Mouse (Mus musculus): Measurements from ENCODE around the gene Wnt10a. TPM values are rescaled to one million over a fixed set of nuclear protein-coding genes. Genes with fewer than 3 reads are reported as not detected.
"Not testable (repeated sequence)": the region's sequence is repeated elsewhere in the genome, so short reads cannot be mapped to it uniquely, and the experiment has no call there.

Wnt10a gene
- polyA plus RNA-seq, 1 experiment from 2014 or later, result 0.50 TPM

DNA sequence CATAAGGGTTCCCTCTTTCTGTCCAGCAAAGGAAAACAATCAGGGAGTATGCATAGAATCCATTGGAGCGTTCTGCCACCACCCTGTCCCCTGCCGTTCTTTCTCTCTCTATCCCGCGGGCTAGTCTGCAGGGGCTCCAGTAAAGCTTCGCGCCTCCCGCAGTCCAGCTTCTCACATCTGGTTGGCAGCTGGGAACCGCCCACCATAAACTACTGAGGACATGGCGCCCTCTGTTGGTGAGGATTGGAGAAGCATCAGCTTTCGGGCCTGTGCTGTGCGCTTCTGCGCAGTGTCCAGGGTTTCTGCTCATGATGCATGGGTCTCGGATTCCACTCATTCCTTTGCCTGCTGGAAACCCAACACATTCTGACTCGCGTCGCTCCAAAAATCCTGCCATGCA is 16.8 kb downstream of the Wnt10a start:
- ATAC-seq (ENCODE audit: low FRiP score, low TSS enrichment), result peak; percentile 87
- Histone ChIP-seq H3K9me3 (ENCODE audit: low read length) (no peaks in the 10 kb centered on the region), H3K36me3 (ENCODE audit: insufficient read depth, low read length) (no peaks in the 10 kb centered on the region), H3K4me2 (replicated peaks; ENCODE audit: low read depth, low read length) (peak overlapping the region; percentile 36), H3K27ac (ENCODE audit: low read length) (no peak overlapping the region), H3K4me3 (ENCODE audit: low read length) (peak overlapping the region; percentile 20), H3K27me3 (ENCODE audit: insufficient read depth, low read length) (peaks cover 73% of the 10 kb centered on the region), H3K4me1 (ENCODE audit: insufficient read depth, low read length) (peaks cover 31% of the 10 kb centered on the region), H3K9ac (replicated peaks; ENCODE audit: low read length) (no peak overlapping the region)
- WGBS, result under 1% methylated on average over 16 of the region's 16 CpGs

GRCm38 (mm10) chr1:74809007-74809406 is 17.7 kb downstream of the Wnt10a start:
- H3K27me3 ChIP-seq (ENCODE audit: insufficient read depth, low read length), result peaks cover 64% of the 10 kb centered on the region
- no peaks in the 10 kb centered on the region for H3K36me3 ChIP-seq (ENCODE audit: insufficient read depth, low read length)
- WGBS, result 53% methylated on average over 10 of the region's 10 CpGs
- peaks cover 25% of the 10 kb centered on the region for H3K4me1 ChIP-seq (ENCODE audit: insufficient read depth, low read length)
- no peak overlapping the region for H3K9ac ChIP-seq (replicated peaks; ENCODE audit: low read length)
- H3K9me3 ChIP-seq (ENCODE audit: low read length), result no peaks in the 10 kb centered on the region
- H3K4me2 ChIP-seq (replicated peaks; ENCODE audit: low read depth, low read length), result no peak overlapping the region
- no peak for ATAC-seq (ENCODE audit: low FRiP score, low TSS enrichment)
- H3K4me3 ChIP-seq (ENCODE audit: low read length), result no peak overlapping the region
- H3K27ac ChIP-seq (ENCODE audit: low read length), result no peak overlapping the region

DNA sequence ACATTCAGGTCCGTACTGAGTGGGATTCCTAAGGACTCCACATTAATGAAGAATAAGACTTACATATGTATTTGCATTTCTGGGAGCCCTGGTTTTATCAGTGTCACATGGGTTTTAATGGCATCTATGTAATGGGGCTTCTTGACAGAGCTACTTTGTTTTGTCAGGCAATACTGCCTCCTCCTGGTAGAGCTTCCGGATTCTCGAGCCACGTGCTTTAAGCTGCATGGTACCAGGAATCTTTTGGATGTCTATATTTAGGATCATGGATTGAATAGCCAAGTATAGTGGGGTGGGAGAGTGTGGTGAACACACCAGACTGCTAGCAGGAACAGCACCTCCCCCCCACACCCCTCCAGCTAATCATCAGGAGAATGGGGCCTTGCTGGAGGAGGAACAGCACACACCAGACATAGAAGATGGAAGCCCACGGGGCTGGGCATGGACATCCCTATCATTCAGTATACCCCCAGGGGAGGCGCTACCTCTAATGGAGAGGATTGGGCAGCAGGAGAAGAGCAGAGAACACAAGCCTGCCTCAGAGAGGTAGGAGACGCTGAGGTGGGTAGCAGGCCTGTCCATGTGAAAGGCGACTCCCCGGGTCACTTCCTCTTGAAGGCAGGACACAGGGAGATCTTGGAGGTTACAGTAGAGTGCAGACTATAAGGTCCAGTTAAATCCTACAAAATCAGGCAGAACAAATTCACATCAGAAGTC is 23.8 kb downstream of the Wnt10a start:
- no peak overlapping the region for H3K4me2 ChIP-seq (replicated peaks; ENCODE audit: low read depth, low read length)
- no peaks in the 10 kb centered on the region for H3K36me3 ChIP-seq (ENCODE audit: insufficient read depth, low read length)
- peaks cover 9% of the 10 kb centered on the region for H3K27me3 ChIP-seq (ENCODE audit: insufficient read depth, low read length)
- H3K9me3 ChIP-seq (ENCODE audit: low read length), result no peaks in the 10 kb centered on the region
- H3K27ac ChIP-seq (ENCODE audit: low read length), result no peak overlapping the region
- H3K9ac ChIP-seq (replicated peaks; ENCODE audit: low read length), result no peak overlapping the region
- H3K4me3 ChIP-seq (ENCODE audit: low read length), result no peak overlapping the region
- H3K4me1 ChIP-seq (ENCODE audit: insufficient read depth, low read length), result peaks cover 10% of the 10 kb centered on the region; the same call in 1 of the 2 replicates
- ATAC-seq (ENCODE audit: low FRiP score, low TSS enrichment), result no peak
- 70% methylated on average over 9 of the region's 9 CpGs for WGBS

GRCm38 (mm10) chr1:74815965-74816364 is 24.6 kb downstream of the Wnt10a start:
- not testable (repeated sequence) for H3K4me2 ChIP-seq (replicated peaks; ENCODE audit: low read depth, low read length); H3K9ac ChIP-seq (replicated peaks; ENCODE audit: low read length); H3K36me3 ChIP-seq (ENCODE audit: insufficient read depth, low read length); ATAC-seq (ENCODE audit: low FRiP score, low TSS enrichment); H3K9me3 ChIP-seq (ENCODE audit: low read length); H3K4me1 ChIP-seq (ENCODE audit: insufficient read depth, low read length); H3K27me3 ChIP-seq (ENCODE audit: insufficient read depth, low read length); H3K27ac ChIP-seq (ENCODE audit: low read length); H3K4me3 ChIP-seq (ENCODE audit: low read length)
- WGBS, result 74% methylated on average over 6 of the region's 6 CpGs

- WGBS, result 3% methylated on average over 38 of the region's 38 CpGs
Observed at GRCm38 (mm10) chr1:74816612-74817199, 25.4 kb downstream of the Wnt10a start.

DNA sequence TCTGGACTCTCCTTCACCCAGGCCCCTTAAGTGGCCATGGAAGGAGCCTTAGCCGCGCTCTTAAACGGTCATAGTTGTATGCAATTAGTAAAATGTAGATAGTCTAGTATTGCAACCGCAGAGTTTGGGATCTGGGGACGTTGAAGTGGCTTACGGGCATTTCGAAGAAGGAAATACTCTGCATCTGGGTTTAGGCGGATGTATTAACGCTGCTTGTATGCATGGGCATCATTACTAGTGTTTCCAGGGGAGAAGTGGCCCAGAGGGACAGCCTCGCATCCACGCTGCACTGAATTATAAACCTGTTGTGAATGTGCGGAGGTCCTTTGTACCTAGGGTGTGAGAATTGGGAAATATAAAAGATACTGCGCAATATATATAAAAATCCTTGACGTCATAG is 25.9 kb downstream of the Wnt10a start:
- H3K4me3 ChIP-seq (ENCODE audit: low read length), result peak overlapping the region; percentile 71
- no peaks in the 10 kb centered on the region for H3K27me3 ChIP-seq (ENCODE audit: insufficient read depth, low read length)
- H3K9ac ChIP-seq (replicated peaks; ENCODE audit: low read length), result peak overlapping the region; percentile 87
- ATAC-seq (ENCODE audit: low FRiP score, low TSS enrichment), result peak; percentile 8; the same call in 1 of the 2 replicates
- WGBS, result 11% methylated on average over 14 of the region's 14 CpGs
- no peaks in the 10 kb centered on the region for H3K9me3 ChIP-seq (ENCODE audit: low read length)
- H3K27ac ChIP-seq (ENCODE audit: low read length), result peak overlapping the region; percentile 86
- no peaks in the 10 kb centered on the region for H3K36me3 ChIP-seq (ENCODE audit: insufficient read depth, low read length)
- peak overlapping the region; percentile 60 for H3K4me2 ChIP-seq (replicated peaks; ENCODE audit: low read depth, low read length)
- peaks cover 10% of the 10 kb centered on the region; the same call in 1 of the 2 replicates for H3K4me1 ChIP-seq (ENCODE audit: insufficient read depth, low read length)

More at GRCm38 (mm10) chr1:74816612-74817199, 25.4 kb downstream of the Wnt10a start:
- peak overlapping the region; percentile 60 for H3K4me2 ChIP-seq (replicated peaks; ENCODE audit: low read depth, low read length)
- peaks cover 1% of the 10 kb centered on the region; the same call in 1 of the 2 replicates for H3K27me3 ChIP-seq (ENCODE audit: insufficient read depth, low read length)
- H3K9me3 ChIP-seq (ENCODE audit: low read length), result no peaks in the 10 kb centered on the region
- peak overlapping the region; percentile 87 for H3K9ac ChIP-seq (replicated peaks; ENCODE audit: low read length)
- no peaks in the 10 kb centered on the region for H3K36me3 ChIP-seq (ENCODE audit: insufficient read depth, low read length)
- peak overlapping the region; percentile 71 for H3K4me3 ChIP-seq (ENCODE audit: low read length)
- peaks cover 10% of the 10 kb centered on the region; the same call in 1 of the 2 replicates for H3K4me1 ChIP-seq (ENCODE audit: insufficient read depth, low read length)
- ATAC-seq (ENCODE audit: low FRiP score, low TSS enrichment), result peak; percentile 90
- peak overlapping the region; percentile 86 for H3K27ac ChIP-seq (ENCODE audit: low read length)

- Histone ChIP-seq H3K4me2 (replicated peaks; ENCODE audit: low read depth, low read length) (no peak overlapping the region), H3K27me3 (ENCODE audit: insufficient read depth, low read length) (no peaks in the 10 kb centered on the region), H3K4me3 (ENCODE audit: low read length) (no peak overlapping the region), H3K9ac (replicated peaks; ENCODE audit: low read length) (no peak overlapping the region), H3K9me3 (ENCODE audit: low read length) (no peaks in the 10 kb centered on the region), H3K4me1 (ENCODE audit: insufficient read depth, low read length) (peaks cover 10% of the 10 kb centered on the region; the same call in 1 of the 2 replicates), H3K36me3 (ENCODE audit: insufficient read depth, low read length) (no peaks in the 10 kb centered on the region), H3K27ac (ENCODE audit: low read length) (no peak overlapping the region)
- ATAC-seq (ENCODE audit: low FRiP score, low TSS enrichment), result no peak
- 100% methylated on average over 1 of the region's 1 CpGs for WGBS
Observed at GRCm38 (mm10) chr1:74818509-74818908, 27.2 kb downstream of the Wnt10a start.

DNA sequence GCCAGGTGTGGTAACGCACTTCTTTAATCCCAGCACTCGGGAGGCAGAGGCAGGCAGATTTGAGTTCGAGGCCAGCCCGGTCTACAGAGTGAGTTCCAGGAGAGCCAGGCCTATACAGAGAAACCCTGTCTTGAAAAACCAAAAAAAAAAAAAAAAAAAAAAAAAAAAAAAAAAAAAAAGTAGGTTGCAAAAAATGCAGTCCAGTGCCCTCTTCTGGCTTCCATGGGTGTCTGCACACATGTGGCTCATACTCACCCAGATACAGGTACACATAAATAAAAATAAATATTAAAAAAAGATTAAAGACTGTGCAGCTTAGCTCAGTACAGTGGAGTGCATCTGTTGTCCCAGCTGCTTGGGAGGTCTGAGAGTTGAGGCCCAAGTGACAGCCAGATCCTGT is 32.3 kb downstream of the Wnt10a start:
- not testable (repeated sequence) for H3K4me2 ChIP-seq (replicated peaks; ENCODE audit: low read depth, low read length); H3K27me3 ChIP-seq (ENCODE audit: insufficient read depth, low read length); H3K9me3 ChIP-seq (ENCODE audit: low read length); H3K27ac ChIP-seq (ENCODE audit: low read length); H3K9ac ChIP-seq (replicated peaks; ENCODE audit: low read length); ATAC-seq (ENCODE audit: low FRiP score, low TSS enrichment); H3K4me3 ChIP-seq (ENCODE audit: low read length); H3K4me1 ChIP-seq (ENCODE audit: insufficient read depth, low read length); H3K36me3 ChIP-seq (ENCODE audit: insufficient read depth, low read length)
- WGBS, result 94% methylated on average over 4 of the region's 4 CpGs

GRCm38 (mm10) chr1:74824518-74825302 is 33.4 kb downstream of the Wnt10a start:
- H3K36me3 ChIP-seq (ENCODE audit: insufficient read depth, low read length), result no peaks in the 10 kb centered on the region
- 28% methylated on average over 14 of the region's 14 CpGs for WGBS
- H3K4me1 ChIP-seq (ENCODE audit: insufficient read depth, low read length), result no peaks in the 10 kb centered on the region
- no peaks in the 10 kb centered on the region for H3K27me3 ChIP-seq (ENCODE audit: insufficient read depth, low read length)
- no peak overlapping the region for H3K4me2 ChIP-seq (replicated peaks; ENCODE audit: low read depth, low read length)
- H3K27ac ChIP-seq (ENCODE audit: low read length), result no peak overlapping the region
- H3K9me3 ChIP-seq (ENCODE audit: low read length), result no peaks in the 10 kb centered on the region
- no peak for ATAC-seq (ENCODE audit: low FRiP score, low TSS enrichment)
- H3K4me3 ChIP-seq (ENCODE audit: low read length), result no peak overlapping the region
- H3K9ac ChIP-seq (replicated peaks; ENCODE audit: low read length), result no peak overlapping the region

Data from kidney, embryonic 16.5 days (tissue).